Mouse (Mus musculus) CH12.LX (cell line): ENCODE results near the gene Stk25. TPM values are rescaled to one million over a fixed set of nuclear protein-coding genes. Genes with fewer than 3 reads are reported as not detected.
A peak's percentile ranks its signal among the peaks of the same experiment; 100 is the strongest.

Experiments
- DNase-seq: peaks from one replicate; pipeline ENCODE4 v3.0.0-alpha.2; 2013; ENCODE audit errors: extremely low read depth
- H3K27ac ChIP-seq: 2 replicates; pipeline ENCODE4 v1.5.1; 2012; ENCODE audit warnings: low read depth, mild to moderate bottlenecking, control low read depth, moderate library complexity; ENCODE audit not compliant: insufficient read depth
- H3K27me3 ChIP-seq: replicated peaks from 2 replicates; pipeline ENCODE3; 2012; ENCODE audit warnings: inconsistent platforms
- H3K36me3 ChIP-seq, 2 experiments: replicated peaks in 1 of 2; 2 replicates each; pipeline versions ENCODE3 to v1.6.1; 2012; ENCODE audit warnings: inconsistent platforms in 1 of 2, low read length in 1 of 2, mild to moderate bottlenecking in 1 of 2, mixed read lengths in 1 of 2, moderate library complexity in 1 of 2; ENCODE audit not compliant: control insufficient read depth in 1 of 2, insufficient read depth in 1 of 2
- H3K4me1 ChIP-seq, 2 experiments: 2 replicates each; pipeline ENCODE4 v1.6.1; 2012; ENCODE audit warnings: inconsistent platforms in 1 of 2, moderate library complexity in 1 of 2; ENCODE audit not compliant: insufficient read depth in 2 of 2, control insufficient read depth in 1 of 2
- H3K4me2 ChIP-seq: 2 replicates; pipeline ENCODE4 v1.6.1; 2012; ENCODE audit warnings: low read depth, mild to moderate bottlenecking, control low read depth; ENCODE audit not compliant: poor library complexity, insufficient read depth, severe bottlenecking
- H3K4me3 ChIP-seq, 3 experiments: fragments of 150-350 bp in 1 of 3; sonication (generic) in 1 of 3; replicated peaks in 1 of 3; 2 replicates each; pipeline versions ENCODE3 to v1.5.1; 2011 to 2012; ENCODE audit warnings: low read depth in 2 of 3, low read length in 2 of 3, mild to moderate bottlenecking in 2 of 3, moderate library complexity in 2 of 3, control low read depth in 1 of 3, improper control_type of control experiment in 1 of 3, inconsistent platforms in 1 of 3, mixed read lengths in 1 of 3; ENCODE audit not compliant: poor library complexity in 1 of 3
- H3K79me2 ChIP-seq: replicated peaks from 2 replicates; pipeline ENCODE4 v1.6.1; 2012; ENCODE audit warnings: mild to moderate bottlenecking, moderate library complexity; ENCODE audit not compliant: control insufficient read depth, poor library complexity, insufficient read depth, severe bottlenecking; ENCODE audit errors: extremely low read depth
- H3K9ac ChIP-seq: 2 replicates; pipeline ENCODE4 v1.6.1; 2012; ENCODE audit warnings: low read depth, mild to moderate bottlenecking, control low read depth, moderate library complexity; ENCODE audit not compliant: insufficient read depth
- H3K9me3 ChIP-seq: replicated peaks from 2 replicates; pipeline ENCODE3; 2012; ENCODE audit warnings: low read length, inconsistent platforms, mixed read lengths
- CHD1 ChIP-seq: IDR thresholded peaks from 2 replicates; pipeline ENCODE4 v1.6.1; 2012; ENCODE audit warnings: low read depth, low read length, improper control_type of control experiment, inconsistent platforms
- E2F4 ChIP-seq: IDR thresholded peaks from 2 replicates; pipeline ENCODE4 v1.6.1; 2011; ENCODE audit warnings: low read depth, low read length, improper control_type of control experiment; ENCODE audit not compliant: insufficient replicate concordance
- ELF1 ChIP-seq: IDR thresholded peaks from 2 replicates; pipeline ENCODE4 v1.6.1; 2014; ENCODE audit warnings: low read depth, mild to moderate bottlenecking, inconsistent platforms, low read length, improper control_type of control experiment
- IRF4 ChIP-seq: IDR thresholded peaks from 2 replicates; pipeline ENCODE4 v1.6.1; 2014; ENCODE audit warnings: low read depth, mild to moderate bottlenecking, inconsistent platforms, low read length, improper control_type of control experiment
- JUN ChIP-seq: IDR thresholded peaks from 2 replicates; pipeline ENCODE4 v1.6.1; 2011; ENCODE audit warnings: low read depth, mild to moderate bottlenecking, low read length, improper control_type of control experiment, moderate library complexity; ENCODE audit not compliant: insufficient read depth
- MAX ChIP-seq: IDR thresholded peaks from 2 replicates; pipeline ENCODE4 v1.6.1; 2011; ENCODE audit warnings: low read length, improper control_type of control experiment
- MAZ ChIP-seq: IDR thresholded peaks from 2 replicates; pipeline ENCODE4 v1.6.1; 2012; ENCODE audit warnings: low read depth, mild to moderate bottlenecking, inconsistent platforms, low read length, improper control_type of control experiment, moderate library complexity
- MYC ChIP-seq: IDR thresholded peaks from 2 replicates; pipeline ENCODE4 v1.6.1; 2011; ENCODE audit warnings: low read depth, mild to moderate bottlenecking, improper control_type of control experiment, low read length
- NRF1 ChIP-seq: IDR thresholded peaks from 2 replicates; pipeline ENCODE4 v1.6.1; 2014; ENCODE audit warnings: low read depth, mild to moderate bottlenecking, inconsistent platforms, low read length, improper control_type of control experiment, moderate library complexity
- POLR2A ChIP-seq: IDR thresholded peaks from 2 replicates; pipeline ENCODE4 v1.6.1; 2011; ENCODE audit warnings: low read depth, mild to moderate bottlenecking, improper control_type of control experiment, low read length
- POLR2AphosphoS2 ChIP-seq: IDR thresholded peaks from 2 replicates; pipeline ENCODE4 v1.6.1; 2011; ENCODE audit warnings: low read depth, low read length, improper control_type of control experiment
- SIN3A ChIP-seq: IDR thresholded peaks from 2 replicates; pipeline ENCODE4 v1.6.1; 2012; ENCODE audit warnings: low read length, improper control_type of control experiment, inconsistent platforms
- SMC3 ChIP-seq: IDR thresholded peaks from 2 replicates; pipeline ENCODE4 v1.6.1; 2011; ENCODE audit warnings: low read depth, low read length, improper control_type of control experiment
- TCF12 ChIP-seq: IDR thresholded peaks from 2 replicates; pipeline ENCODE4 v1.6.1; 2014; ENCODE audit warnings: low read depth, mild to moderate bottlenecking, inconsistent platforms, low read length, improper control_type of control experiment
- UBTF ChIP-seq: IDR thresholded peaks from 2 replicates; pipeline ENCODE4 v1.6.1; 2012; ENCODE audit warnings: low read depth, mild to moderate bottlenecking, inconsistent platforms, low read length, improper control_type of control experiment, moderate library complexity
- USF2 ChIP-seq: conservative IDR thresholded peaks from 2 replicates; pipeline ENCODE4 v1.6.1; 2011; ENCODE audit warnings: low read depth, low read length, improper control_type of control experiment
- ZC3H11A ChIP-seq: IDR thresholded peaks from 2 replicates; pipeline ENCODE4 v1.6.1; 2012; ENCODE audit warnings: low read depth, mild to moderate bottlenecking, inconsistent platforms, low read length, improper control_type of control experiment
- ZNF384 ChIP-seq: IDR thresholded peaks from 2 replicates; pipeline ENCODE4 v1.6.1; 2012; ENCODE audit warnings: low read depth, low read length, improper control_type of control experiment, inconsistent platforms
- dilution Hi-C: fragments of 300-500 bp; cut with MboI; formaldehyde crosslinking; loops from 2 replicates; pipeline ENCODE4 v1.14.3; 2020; ENCODE audit warnings: low sequenced_read_pairs; ENCODE audit not compliant: extremely low pct_unique_long_range_greater_than_20kb, extremely low pct_ligation_motif_present
- in situ Hi-C: fragments of 300-500 bp; cut with MboI; formaldehyde crosslinking; loops from 3 replicates; pipeline ENCODE4 v1.14.3; 2019; ENCODE audit warnings: low sequenced_read_pairs, low pct_ligation_motif_present, low pct_unique_long_range_greater_than_20kb, mixed read lengths
- polyA plus RNA-seq: library from polyadenylated mRNA; unstranded; fragments of >175 nt; gene quantifications from 2 replicates; pipeline ENCODE4 v1.2.1, GENCODE M21; 2012; ENCODE audit warnings: low read depth; ENCODE audit not compliant: insufficient read length
- total RNA-seq, 2 experiments: library from RNA; depleted of rRNA; stranded (reverse); fragments of 300-350 nt in 1 of 2; fragments of >200 nt in 1 of 2; gene quantifications; 2 replicates each; pipeline ENCODE4 v1.2.3; 2012 to 2014

Gene Stk25
- total and polyA plus RNA-seq, 3 experiments = 24.9 to 45.1 (median 32.0) TPM

- TF ChIP-seq MAZ (peak; percentile 79), SIN3A (peak; percentile 78), POLR2A (peak; percentile 68), POLR2AphosphoS2 (peak; percentile 64; the same call in 1 of the 2 replicates), SMC3 (no peak), NRF1 (peak; percentile 93), ELF1 (peak; percentile 82), MAX (0 out of 2 replicates have a peak, but pooled peaks have one; percentile 31), TCF12 (peak; percentile 53), MYC (0 out of 2 replicates have a peak, but pooled peaks have one; percentile 60), IRF4 (peak; percentile 42; the same call in 1 of the 2 replicates), UBTF (peak; percentile 12; the same call in 1 of the 2 replicates), E2F4 (peak; percentile 79; the same call in 1 of the 2 replicates)
These were observed 22.8 kb downstream of the Stk25 start (continued) for GRCm38 (mm10) chr1:93635580-93636192.

GRCm38 (mm10) chr1:93635091-93635579, 23.3 kb downstream of the Stk25 start:
- Histone ChIP-seq H3K36me3 (peaks cover 0 to 28% of the 10 kb centered on the region in 2 experiments), H3K9ac (peak overlapping the region; percentile 71), H3K4me3 (peak overlapping the region; percentile 80 to 98 (median 88)), H3K4me2 (peak overlapping the region; percentile 89), H3K9me3 (no peaks in the 10 kb centered on the region), H3K79me2 (peaks cover 15% of the 10 kb centered on the region; the same call in 1 of the 2 replicates), H3K27me3 (no peaks in the 10 kb centered on the region), H3K27ac (peak overlapping the region; percentile 10; the same call in 1 of the 2 replicates), H3K4me1 (peaks cover 4 to 26% of the 10 kb centered on the region in 2 experiments)
- DNase-seq = no peak
- TF ChIP-seq SIN3A = no peak
- TF ChIP-seq MAZ = no peak
- TF ChIP-seq MAX = peak; percentile 4; the same call in 1 of the 2 replicates
- TF ChIP-seq E2F4 = no peak
- TF ChIP-seq MYC = no peak
- TF ChIP-seq ZC3H11A = no peak
- TF ChIP-seq CHD1 = no peak
- TF ChIP-seq IRF4 = no peak
- TF ChIP-seq USF2 = no peak
- TF ChIP-seq JUN = no peak
- TF ChIP-seq ZNF384 = no peak
- TF ChIP-seq POLR2AphosphoS2 = no peak
- peak; percentile 57; the same call in 1 of the 2 replicates for TF ChIP-seq UBTF
- dilution Hi-C loops (no loop called here), in situ Hi-C loops (no loop called here)
